Mouse (Mus musculus) embryonic facial prominence, embryonic 15.5 days (tissue): Measurements from ENCODE around the gene Ift27. TPM values are rescaled to one million over a fixed set of nuclear protein-coding genes. Genes with fewer than 3 reads are reported as not detected.

Experiments
- ATAC-seq: fragments of 200-750 bp; cut with Nextera tagmentation; 2 replicates; pipeline ENCODE4 v1.8.0; 2017; ENCODE audit warnings: low read depth, moderate TSS enrichment; ENCODE audit not compliant: insufficient number of reproducible peaks, low FRiP score, low TSS enrichment
- H3K27ac ChIP-seq: fragments of 300-500 bp; sonication (generic); replicated peaks from 2 replicates; pipeline ENCODE4 v1.5.1; 2015; ENCODE audit warnings: mild to moderate bottlenecking, inconsistent platforms
- H3K27me3 ChIP-seq: fragments of 300-500 bp; sonication (generic); 2 replicates; pipeline ENCODE4 v1.6.1; 2015; ENCODE audit warnings: inconsistent platforms
- H3K36me3 ChIP-seq: fragments of 300-500 bp; sonication (generic); 2 replicates; pipeline ENCODE4 v1.6.1; 2015; ENCODE audit warnings: mild to moderate bottlenecking, inconsistent platforms
- H3K4me1 ChIP-seq: fragments of 300-500 bp; sonication (generic); 2 replicates; pipeline ENCODE4 v1.6.1; 2015; ENCODE audit warnings: inconsistent platforms
- H3K4me2 ChIP-seq: fragments of 300-500 bp; sonication (generic); replicated peaks from 2 replicates; pipeline ENCODE4 v1.6.1; 2015; ENCODE audit warnings: mild to moderate bottlenecking, inconsistent platforms
- H3K4me3 ChIP-seq: fragments of 300-500 bp; sonication (generic); replicated peaks from 2 replicates; pipeline ENCODE4 v1.5.1; 2015; ENCODE audit warnings: mild to moderate bottlenecking, inconsistent platforms
- H3K9ac ChIP-seq: fragments of 300-500 bp; sonication (generic); 2 replicates; pipeline ENCODE4 v1.6.1; 2015; ENCODE audit warnings: inconsistent platforms
- H3K9me3 ChIP-seq: fragments of 300-500 bp; sonication (generic); replicated peaks from 2 replicates; pipeline ENCODE4 v1.6.1; 2016; ENCODE audit warnings: inconsistent platforms
- WGBS: fragments of 180-500 bp; shearing (Covaris S2); methylation state at CpG from one replicate; pipeline ENCODE4 v1.1.7; 2015; 5-methylcytosine and 5-hydroxymethylcytosine counted together
- polyA plus RNA-seq: library from polyadenylated mRNA; unstranded; fragments of >200 nt; fragmentation: Nextera tagmentation; extraction: Ambion mirVana; gene quantifications from 2 replicates; pipeline ENCODE4 v1.2.1, GENCODE M21; 2015

Gene Ift27
- 89.5 and 97.3 TPM in 2 replicates for polyA plus RNA-seq

- peak within 1 kb of the TSS; percentile 55; the same call in 1 of the 2 replicates for H3K27ac ChIP-seq
- no peaks in the 10 kb centered on the region for H3K36me3 ChIP-seq
- ATAC-seq = peak; percentile 97
- peak within 1 kb of the TSS; percentile 60 for H3K9ac ChIP-seq
- no peaks in the 10 kb centered on the region for H3K27me3 ChIP-seq
- H3K4me1 ChIP-seq = peaks cover 15% of the 10 kb centered on the region
- peak within 1 kb of the TSS; percentile 64 for H3K4me3 ChIP-seq
- H3K4me2 ChIP-seq = peak within 1 kb of the TSS; percentile 87
- no peaks in the 10 kb centered on the region for H3K9me3 ChIP-seq
- 2% methylated on average over 40 of the region's 40 CpGs for WGBS
Observed at GRCm38 (mm10) chr15:78173972-78174886, at the start of gene Ift27. Gene Ift27, minus strand, starts transcription at chr15:78174107.

- Histone ChIP-seq H3K4me3 (no peak overlapping the region), H3K27me3 (no peaks in the 10 kb centered on the region), H3K9ac (no peak overlapping the region), H3K27ac (no peak overlapping the region), H3K4me2 (no peak overlapping the region), H3K4me1 (no peaks in the 10 kb centered on the region), H3K36me3 (no peaks in the 10 kb centered on the region), H3K9me3 (no peaks in the 10 kb centered on the region)
- WGBS = 75% methylated on average over 9 of the region's 9 CpGs
- ATAC-seq = no peak
Observed at GRCm38 (mm10) chr15:78215269-78215668, 41.4 kb upstream of the Ift27 start.

- no peak for ATAC-seq
- no peak overlapping the region for H3K4me2 ChIP-seq
- no peak overlapping the region for H3K27ac ChIP-seq
- no peaks in the 10 kb centered on the region for H3K36me3 ChIP-seq
- no peak overlapping the region for H3K4me3 ChIP-seq
- peaks cover 3% of the 10 kb centered on the region for H3K27me3 ChIP-seq
- no peaks in the 10 kb centered on the region for H3K4me1 ChIP-seq
- WGBS = 79% methylated on average over 8 of the region's 8 CpGs
- H3K9me3 ChIP-seq = no peaks in the 10 kb centered on the region
- H3K9ac ChIP-seq = no peak overlapping the region
Observed at GRCm38 (mm10) chr15:78211367-78211766, 37.5 kb upstream of the Ift27 start.

- no peak overlapping the region for H3K9ac ChIP-seq
- 83% methylated on average over 4 of the region's 4 CpGs for WGBS
- H3K36me3 ChIP-seq = no peaks in the 10 kb centered on the region
- peaks cover 15% of the 10 kb centered on the region for H3K27me3 ChIP-seq
- ATAC-seq = no peak
- H3K4me3 ChIP-seq = no peak overlapping the region
- H3K4me2 ChIP-seq = no peak overlapping the region
- H3K9me3 ChIP-seq = no peaks in the 10 kb centered on the region
- no peaks in the 10 kb centered on the region for H3K4me1 ChIP-seq
- H3K27ac ChIP-seq = no peak overlapping the region
Observed at GRCm38 (mm10) chr15:78210203-78210602, 36.3 kb upstream of the Ift27 start.

GRCm38 (mm10) chr15:78206312-78206711 lies 32.4 kb upstream of the Ift27 start, which contains the start of gene Pvalb:
Gene Pvalb, minus strand, starts transcription at chr15:78206400.
- no peak within 1 kb of the TSS for H3K9ac ChIP-seq
- no peak within 1 kb of the TSS for H3K4me3 ChIP-seq
- H3K9me3 ChIP-seq = no peaks in the 10 kb centered on the region
- no peak for ATAC-seq
- peaks cover 9% of the 10 kb centered on the region for H3K4me1 ChIP-seq
- H3K27ac ChIP-seq = no peak within 1 kb of the TSS
- H3K36me3 ChIP-seq = no peaks in the 10 kb centered on the region
- H3K27me3 ChIP-seq = peaks cover 54% of the 10 kb centered on the region
- 84% methylated on average over 7 of the region's 7 CpGs for WGBS
- no peak within 1 kb of the TSS for H3K4me2 ChIP-seq

- Histone ChIP-seq H3K4me3 (no peak overlapping the region), H3K9ac (no peak overlapping the region), H3K4me2 (no peak overlapping the region), H3K27me3 (peaks cover 58% of the 10 kb centered on the region), H3K9me3 (no peaks in the 10 kb centered on the region), H3K4me1 (peaks cover 9% of the 10 kb centered on the region), H3K27ac (no peak overlapping the region), H3K36me3 (no peaks in the 10 kb centered on the region)
- WGBS = 38% methylated on average over 3 of the region's 3 CpGs
- peak; percentile 11; the same call in 1 of the 2 replicates for ATAC-seq
Observed at GRCm38 (mm10) chr15:78205192-78205591, 31.3 kb upstream of the Ift27 start.

GRCm38 (mm10) chr15:78204053-78204847 lies 30.3 kb upstream of the Ift27 start:
- Histone ChIP-seq H3K4me1 (peaks cover 9% of the 10 kb centered on the region), H3K9ac (no peak overlapping the region), H3K9me3 (no peaks in the 10 kb centered on the region), H3K27ac (no peak overlapping the region), H3K36me3 (no peaks in the 10 kb centered on the region), H3K4me2 (peak overlapping the region; percentile 60), H3K27me3 (peaks cover 58% of the 10 kb centered on the region), H3K4me3 (peak overlapping the region; percentile 34)
- no peak for ATAC-seq
- WGBS = 2% methylated on average over 41 of the region's 41 CpGs

GRCm38 (mm10) chr15:78195096-78195880 lies 21.4 kb upstream of the Ift27 start:
- WGBS = 64% methylated on average over 28 of the region's 28 CpGs
- Histone ChIP-seq H3K4me1 (no peaks in the 10 kb centered on the region), H3K27ac (no peak overlapping the region), H3K4me2 (no peak overlapping the region), H3K27me3 (no peaks in the 10 kb centered on the region), H3K4me3 (no peak overlapping the region), H3K9me3 (no peaks in the 10 kb centered on the region), H3K9ac (no peak overlapping the region), H3K36me3 (no peaks in the 10 kb centered on the region)
- no peak for ATAC-seq

GRCm38 (mm10) chr15:78194320-78194719 lies 20.4 kb upstream of the Ift27 start:
- no peaks in the 10 kb centered on the region for H3K36me3 ChIP-seq
- WGBS = 81% methylated on average over 3 of the region's 3 CpGs
- H3K4me3 ChIP-seq = no peak overlapping the region
- H3K4me1 ChIP-seq = no peaks in the 10 kb centered on the region
- no peak overlapping the region for H3K4me2 ChIP-seq
- no peak overlapping the region for H3K27ac ChIP-seq
- no peak overlapping the region for H3K9ac ChIP-seq
- no peak for ATAC-seq
- H3K27me3 ChIP-seq = no peaks in the 10 kb centered on the region
- no peaks in the 10 kb centered on the region for H3K9me3 ChIP-seq

GRCm38 (mm10) chr15:78189636-78190035 lies 15.7 kb upstream of the Ift27 start:
- H3K4me2 ChIP-seq = no peak overlapping the region
- no peak for ATAC-seq

More at GRCm38 (mm10) chr15:78189636-78190035, 15.7 kb upstream of the Ift27 start:
- Histone ChIP-seq H3K27ac (no peak overlapping the region), H3K36me3 (no peaks in the 10 kb centered on the region), H3K9me3 (no peaks in the 10 kb centered on the region), H3K9ac (no peak overlapping the region), H3K27me3 (no peaks in the 10 kb centered on the region), H3K4me3 (no peak overlapping the region), H3K4me1 (no peaks in the 10 kb centered on the region)
- 87% methylated on average over 7 of the region's 7 CpGs for WGBS
